8 mouse cellular contexts compared by ENCODE assay signal in the genomic region with DNA sequence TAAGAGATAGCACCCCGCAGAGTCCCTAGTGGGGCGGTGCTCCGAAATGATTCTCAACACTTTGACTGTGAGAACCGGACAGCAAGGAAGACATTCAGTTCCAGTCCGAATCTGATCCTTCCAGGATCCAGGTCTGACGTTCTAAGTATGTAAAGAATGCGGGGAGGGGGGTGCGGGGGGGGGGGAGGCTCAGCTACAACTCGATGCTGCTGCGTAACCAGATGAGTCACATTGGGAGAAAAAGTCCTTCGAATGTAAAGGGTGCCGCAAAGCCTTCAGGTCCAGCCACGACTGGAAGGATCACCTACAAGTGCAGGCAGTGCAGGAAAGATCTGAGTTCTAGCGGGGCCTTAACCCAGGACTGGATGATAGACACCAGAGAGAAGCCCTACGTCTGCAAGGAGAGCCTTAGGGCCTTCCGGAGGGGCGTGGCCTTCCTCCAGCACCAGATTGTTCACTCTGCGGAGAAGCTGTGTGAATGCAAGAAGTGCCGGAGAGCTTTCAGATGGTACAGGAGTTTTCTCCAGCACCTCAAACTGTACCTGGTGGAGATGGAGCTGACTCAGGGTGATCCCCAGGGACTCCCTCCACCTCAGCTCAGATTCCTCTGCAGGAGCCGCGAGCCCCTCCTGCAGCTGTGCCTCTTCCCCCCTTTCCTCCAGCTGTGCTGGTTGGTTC. TPM values are rescaled to one million over a fixed set of nuclear protein-coding genes. Genes with fewer than 3 reads are reported as not detected.
A peak's percentile ranks its signal among the peaks of the same experiment; 100 is the strongest.
DNase-seq lines count a peak whose midpoint lies in the region; ATAC-seq and TF ChIP-seq lines count a peak whose summit lies in the region.

No protein-coding gene starts in this region.

- no peak for TF ChIP-seq EP300 in liver, postnatal 0 days (IDR thresholded peaks at IDR 0.05; ENCODE audit: low read depth)

- H3K4me1 ChIP-seq in intestine, postnatal 0 days (replicated peaks; ENCODE audit: control insufficient read depth, insufficient read depth, low read length): peaks cover 8% of the 10 kb centered on the region; the same call in 1 of the 2 replicates
- H3K4me1 ChIP-seq in liver, postnatal 0 days (ENCODE audit: insufficient read depth): peaks cover 20% of the 10 kb centered on the region
- H3K4me1 ChIP-seq in neural tube, embryonic 13.5 days (replicated peaks): peaks cover 23% of the 10 kb centered on the region

- peak overlapping the region; percentile 66; the same call in 1 of the 2 replicates for H3K27ac ChIP-seq in intestine, postnatal 0 days (ENCODE audit: low read depth, low read length)
- H3K27ac ChIP-seq in liver, postnatal 0 days (ENCODE audit: low read depth): 0 out of 2 replicates have a peak overlapping the region, but pooled peaks have one; percentile 5
- no peak overlapping the region for H3K27ac ChIP-seq in neural tube, embryonic 13.5 days (replicated peaks)

- DNase-seq in layer of hippocampus, adult 18-20 months (ENCODE audit: low spot score in 2 of 2): peak; percentile 34 to 57
- no peak for DNase-seq in layer of hippocampus, postnatal 25 days (ENCODE audit: extremely low spot score in 1 of 2, low spot score in 1 of 2)
- peak; percentile 79 for DNase-seq in embryo, embryonic 10 days (ENCODE audit: low spot score)
- peak; percentile 96 for DNase-seq in heart, adult 11 months
- peak; percentile 48 for DNase-seq in liver, postnatal 0 days
- DNase-seq in thymus, postnatal 4 days: peak; percentile 82

- H3K9me3 ChIP-seq in intestine, postnatal 0 days (ENCODE audit: control insufficient read depth): no peaks in the 10 kb centered on the region
- H3K9me3 ChIP-seq in liver, postnatal 0 days (ENCODE audit: low read length): no peaks in the 10 kb centered on the region
- H3K9me3 ChIP-seq in neural tube, embryonic 13.5 days: no peaks in the 10 kb centered on the region

- H3K27me3 ChIP-seq in intestine, postnatal 0 days (replicated peaks; ENCODE audit: control insufficient read depth, insufficient read depth, low read length): no peaks in the 10 kb centered on the region
- H3K27me3 ChIP-seq in liver, postnatal 0 days (ENCODE audit: insufficient read depth, low read length): no peaks in the 10 kb centered on the region
- H3K27me3 ChIP-seq in neural tube, embryonic 13.5 days: no peaks in the 10 kb centered on the region

- H3K9ac ChIP-seq in intestine, postnatal 0 days (ENCODE audit: low read depth, low read length): peak overlapping the region; percentile 28
- peak overlapping the region; percentile 7; the same call in 1 of the 2 replicates for H3K9ac ChIP-seq in liver, postnatal 0 days (replicated peaks)
- H3K9ac ChIP-seq in neural tube, embryonic 13.5 days: peak overlapping the region; percentile 63

- ATAC-seq in intestine, postnatal 0 days: peak; percentile 65
- peak; percentile 35; the same call in 1 of the 2 replicates for ATAC-seq in liver, postnatal 0 days
- ATAC-seq in neural tube, embryonic 13.5 days (ENCODE audit: low read depth): peak; percentile 28; the same call in 1 of the 2 replicates

- TF ChIP-seq CTCF in intestine, postnatal 0 days (IDR thresholded peaks at IDR 0.05; ENCODE audit: low read depth): no peak
- TF ChIP-seq CTCF in liver, postnatal 0 days (IDR thresholded peaks at IDR 0.05; ENCODE audit: low read depth): no peak

- H3K36me3 ChIP-seq in intestine, postnatal 0 days (ENCODE audit: control insufficient read depth, insufficient read depth): no peaks in the 10 kb centered on the region
- H3K36me3 ChIP-seq in liver, postnatal 0 days (replicated peaks; ENCODE audit: insufficient read depth, low read length): no peaks in the 10 kb centered on the region
- H3K36me3 ChIP-seq in neural tube, embryonic 13.5 days: no peaks in the 10 kb centered on the region

- H3K4me3 ChIP-seq in intestine, postnatal 0 days (ENCODE audit: low read depth, low read length): peak overlapping the region; percentile 42
- peak overlapping the region; percentile 29 for H3K4me3 ChIP-seq in liver, postnatal 0 days (ENCODE audit: low read depth, low read length)
- H3K4me3 ChIP-seq in neural tube, embryonic 13.5 days: peak overlapping the region; percentile 30

- peak overlapping the region; percentile 84 for H3K4me2 ChIP-seq in intestine, postnatal 0 days (replicated peaks; ENCODE audit: low read depth)
- H3K4me2 ChIP-seq in liver, postnatal 0 days (ENCODE audit: low read depth, low read length): peak overlapping the region; percentile 68
- peak overlapping the region; percentile 62 for H3K4me2 ChIP-seq in neural tube, embryonic 13.5 days

- WGBS in intestine, postnatal 0 days: 17% methylated on average over 21 of the region's 21 CpGs
- WGBS in liver, postnatal 0 days (ENCODE audit: insufficient replicate concordance): 21% methylated on average over 20 of the region's 21 CpGs
- WGBS in neural tube, embryonic 13.5 days: 29% methylated on average over 21 of the region's 21 CpGs

RNA-seq across cellular contexts. Expression of a gene that starts 10.8 kb away (rescaled TPM):
- 100 to 1,000 TPM; 355 to 365 TPM for total RNA-seq in layer of hippocampus, adult 18-20 months (2021)
- total RNA-seq in layer of hippocampus, postnatal 25 days (2021): 100 to 1,000 TPM; 275 to 303 TPM
- 500 and 505 TPM in 2 replicates for polyA plus RNA-seq in intestine, postnatal 0 days (2015; fragmentation: Nextera tagmentation; extraction: Ambion mirVana)
- polyA plus RNA-seq in liver, postnatal 0 days (2015; fragmentation: Nextera tagmentation; extraction: Ambion mirVana): 422 and 441 TPM in 2 replicates
- 434 and 497 TPM in 2 replicates for polyA plus RNA-seq in neural tube, embryonic 13.5 days (2015; fragmentation: Nextera tagmentation; extraction: Ambion mirVana)

RNA-seq across cellular contexts. Expression of a gene that starts 42.5 kb away (rescaled TPM):
- 1 to 10 TPM; 6.6 to 8.7 TPM for total RNA-seq in layer of hippocampus, adult 18-20 months (2021)
- 1 to 10 TPM; 6.1 to 6.6 TPM for total RNA-seq in layer of hippocampus, postnatal 25 days (2021)
- 1.2 and 1.3 TPM in 2 replicates for polyA plus RNA-seq in intestine, postnatal 0 days (2015; fragmentation: Nextera tagmentation; extraction: Ambion mirVana)
- polyA plus RNA-seq in liver, postnatal 0 days (2015; fragmentation: Nextera tagmentation; extraction: Ambion mirVana): 0.05 TPM in 1 of 2 replicates, not detected in the other
- polyA plus RNA-seq in neural tube, embryonic 13.5 days (2015; fragmentation: Nextera tagmentation; extraction: Ambion mirVana): 1.2 and 1.5 TPM in 2 replicates

Comparison
In these comparisons a context has a peak if more than half of its experiments do, and no peak if none do; other contexts are left out.
1. DNase-seq: peak in layer of hippocampus, adult 18-20 months (2 of 2), embryo, embryonic 10 days (single experiment), heart, adult 11 months (single experiment), liver, postnatal 0 days (single experiment) and thymus, postnatal 4 days (single experiment); none in layer of hippocampus, postnatal 25 days (0 of 2).
2. H3K9ac ChIP-seq: peak in every context shown above with its lines; median percentile 63 in neural tube, embryonic 13.5 days; 28 in intestine, postnatal 0 days; 7 in liver, postnatal 0 days.
3. Peak in every context shown above with its lines, with median percentiles within 50 percentile points of each other: ATAC-seq, H3K4me2 ChIP-seq and H3K4me3 ChIP-seq.